Mouse (Mus musculus) kidney, postnatal 36 days (tissue): ENCODE measurements around the gene Pigz.
"Not testable (repeated sequence)": the region's sequence is repeated elsewhere in the genome, so short reads cannot be mapped to it uniquely, and the experiment has no call there.

Experiments used
- DNase-seq, 2 experiments: peaks; one replicate each; pipeline ENCODE4 v3.0.0; 2021 to 2022; ENCODE audit warnings: mixed read lengths in 2 of 2

Gene Pigz

DNA sequence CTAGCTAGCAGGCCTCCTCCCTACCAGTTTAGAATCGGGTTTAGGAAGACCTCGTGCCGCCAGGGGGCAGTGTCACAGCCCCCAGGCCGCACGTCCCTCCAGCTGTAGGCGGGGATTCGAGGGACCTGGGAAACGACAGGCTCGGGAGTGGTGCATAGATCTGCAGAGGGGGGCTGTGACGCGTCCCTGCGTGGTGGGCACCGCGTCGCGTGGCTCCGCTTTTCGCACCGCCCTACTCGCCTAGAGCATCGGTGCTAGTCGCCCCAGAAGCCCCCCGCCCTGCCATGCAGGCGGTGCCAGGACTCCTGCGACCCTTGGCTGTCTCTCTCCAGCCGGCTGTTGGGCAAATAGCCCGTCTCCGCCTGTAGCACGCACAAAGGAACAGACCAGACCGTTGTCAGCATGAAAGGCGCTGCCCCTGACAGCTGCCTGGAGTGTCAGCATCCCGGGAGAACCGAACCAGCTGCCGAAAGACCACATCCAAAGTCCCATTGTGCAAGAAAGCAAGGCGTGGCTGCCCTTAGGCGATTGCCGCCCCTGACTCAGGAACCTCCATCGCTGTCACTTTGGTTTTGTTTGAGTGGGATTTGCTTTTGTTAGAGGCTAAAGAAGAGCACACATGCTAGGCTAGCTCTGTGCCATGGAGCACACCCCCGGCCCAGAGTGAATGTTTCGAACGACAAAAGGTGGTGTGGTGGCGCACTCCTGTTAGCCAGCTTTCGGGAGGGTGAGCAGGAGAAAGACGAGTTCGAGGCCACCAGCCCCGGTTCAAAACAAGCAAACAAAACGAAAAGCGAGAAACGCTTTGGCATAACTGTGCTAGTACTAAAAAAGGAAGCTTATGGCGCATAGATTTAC is 582 bp upstream of the Pigz start:
- peak; percentile 82 to 88 for DNase-seq

DNA sequence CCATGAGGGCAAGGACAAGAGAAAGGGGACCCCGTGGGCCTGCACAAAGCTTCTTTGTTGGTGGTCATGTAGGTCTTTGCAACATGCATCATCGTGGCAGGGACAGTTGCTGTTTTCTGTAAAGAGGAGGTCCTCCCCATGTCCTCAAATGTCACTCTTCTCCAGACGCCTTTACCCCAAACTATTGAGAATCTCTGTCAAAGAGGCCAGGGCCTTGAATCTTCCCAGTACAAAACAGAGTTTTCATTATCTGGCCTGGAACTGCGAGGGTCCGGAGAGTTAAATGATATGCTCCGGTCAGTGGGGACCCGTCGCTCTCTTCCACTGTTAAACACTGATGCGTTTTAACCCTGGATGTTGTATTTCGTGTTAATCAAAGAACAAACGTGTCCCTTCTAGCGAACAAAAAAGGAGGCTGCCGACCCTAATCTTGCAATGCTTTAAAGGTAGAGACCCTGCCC is 929 bp downstream of the Pigz start:
- DNase-seq: no peak

DNA sequence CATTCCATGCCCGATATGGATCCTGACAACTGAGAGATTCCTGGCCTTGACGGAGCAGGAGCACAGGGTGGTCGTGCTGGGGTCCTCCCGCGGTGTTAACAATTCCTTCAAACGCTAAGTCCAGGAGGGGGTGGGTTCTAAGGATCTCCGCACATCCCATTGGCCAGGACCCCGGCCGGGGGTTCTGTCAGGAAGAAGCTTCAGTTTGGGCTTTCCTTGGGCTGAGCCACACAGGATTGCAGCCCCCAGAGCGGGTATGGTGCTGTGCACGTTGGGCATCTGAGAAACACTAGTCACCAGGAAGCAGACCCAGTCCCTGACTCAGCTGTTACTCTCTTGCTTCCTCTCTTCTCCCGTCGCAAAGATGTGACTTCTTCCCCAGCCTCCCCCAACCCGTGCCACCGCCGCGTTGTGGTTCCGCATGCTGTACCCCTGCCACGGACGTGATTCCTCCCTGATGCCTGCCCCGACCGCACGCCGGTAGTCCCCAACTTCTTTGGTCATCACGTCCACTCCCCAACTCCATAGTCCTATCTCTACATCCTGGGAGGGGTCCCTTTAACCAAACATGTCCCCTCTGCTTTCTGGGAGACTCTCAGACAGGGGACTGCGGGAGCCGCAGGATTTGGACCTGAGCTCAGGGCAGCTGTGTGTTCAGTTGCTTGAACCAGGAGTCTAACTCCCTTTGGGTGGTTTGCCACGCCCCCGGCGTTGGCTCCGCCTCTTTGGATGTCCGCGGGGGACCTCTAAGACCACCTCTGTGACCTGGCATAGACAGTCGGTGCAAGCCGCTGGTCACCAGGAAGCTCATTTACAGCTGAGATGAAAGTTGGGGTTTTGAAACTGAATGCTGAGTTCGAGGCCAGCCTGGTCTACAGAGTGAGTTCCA is 1.7 kb downstream of the Pigz start:
- no peak for DNase-seq

DNA sequence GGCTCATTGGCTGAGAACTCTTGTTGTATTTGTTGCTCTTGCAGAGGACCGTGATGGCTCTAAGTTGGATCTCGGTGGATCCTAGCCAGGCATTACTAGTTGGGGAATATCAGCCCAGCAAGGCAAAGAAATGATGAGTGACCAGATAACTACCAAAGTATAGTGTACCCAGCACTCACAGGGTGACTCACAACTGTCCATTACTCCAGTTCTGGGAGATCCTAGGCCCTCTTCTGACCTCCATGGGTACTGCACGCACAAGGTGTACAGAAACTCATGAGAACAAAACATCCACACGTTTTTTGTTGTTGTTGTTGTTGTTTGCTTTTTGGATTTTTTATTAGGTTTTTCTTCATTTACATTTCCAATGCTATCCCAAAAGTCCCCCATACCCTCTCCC is 2.9 kb downstream of the Pigz start:
- no peak for DNase-seq

DNA sequence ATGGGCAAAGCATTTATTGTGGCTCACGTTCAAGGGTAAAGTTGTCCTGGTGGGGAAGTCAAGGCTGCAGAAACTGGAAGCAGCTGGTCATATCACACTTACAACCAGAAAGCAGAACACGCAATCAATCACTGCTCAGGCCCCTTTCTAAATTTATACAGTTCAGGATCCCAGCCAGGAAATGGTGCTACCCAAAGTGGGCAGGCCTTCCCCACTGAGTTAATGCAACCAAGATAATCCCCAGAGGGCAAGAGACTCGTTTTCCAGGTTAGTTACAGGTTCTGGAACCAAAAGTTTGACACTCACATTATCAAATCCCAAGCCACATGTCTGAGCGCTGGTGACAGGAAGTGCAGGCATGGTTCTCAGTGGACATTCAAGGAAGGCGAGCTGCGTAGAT is 5.2 kb downstream of the Pigz start:
- no peak for DNase-seq

DNA sequence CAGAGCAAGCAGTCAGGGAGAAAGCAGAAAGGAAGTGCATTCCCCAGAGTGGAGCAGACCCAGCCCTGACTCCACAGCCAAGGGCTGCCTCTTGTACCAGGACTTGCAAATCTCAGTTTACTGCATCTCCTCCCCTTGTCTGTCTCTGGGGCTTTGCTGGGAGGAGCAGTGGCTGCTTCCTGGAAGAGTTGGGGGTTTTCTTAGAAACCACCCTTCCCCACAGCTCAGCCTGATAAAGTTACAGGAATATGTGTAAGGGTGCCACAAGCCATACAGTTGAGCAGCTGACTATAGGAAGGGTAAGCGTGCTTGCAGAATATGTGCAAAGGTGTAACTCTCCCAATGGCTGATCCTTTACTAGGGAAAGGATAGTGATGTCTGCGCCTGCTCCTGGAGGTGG is 6.9 kb downstream of the Pigz start:
- DNase-seq: no peak

DNA sequence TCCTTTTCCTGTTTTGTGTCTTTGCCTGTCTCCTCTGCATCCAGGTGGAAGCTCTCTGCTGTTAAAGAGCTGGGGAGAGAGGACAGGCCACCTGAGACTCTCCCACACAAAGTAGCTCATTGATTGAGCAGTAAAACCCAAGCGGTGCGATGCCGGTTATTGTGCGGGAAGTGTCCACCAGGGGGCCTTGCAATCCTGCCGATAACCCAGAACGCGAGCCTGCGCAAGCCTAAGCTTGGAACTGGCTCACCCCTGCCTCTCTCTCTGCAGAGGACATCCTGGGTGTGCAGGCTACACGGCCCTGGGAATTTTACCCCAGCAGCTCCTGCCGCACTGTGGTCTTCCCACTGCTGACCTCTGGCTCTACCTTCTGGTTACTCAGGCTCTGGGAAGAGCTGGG is 10.3 kb downstream of the Pigz start:
- DNase-seq: peak; percentile 72 to 92

DNA sequence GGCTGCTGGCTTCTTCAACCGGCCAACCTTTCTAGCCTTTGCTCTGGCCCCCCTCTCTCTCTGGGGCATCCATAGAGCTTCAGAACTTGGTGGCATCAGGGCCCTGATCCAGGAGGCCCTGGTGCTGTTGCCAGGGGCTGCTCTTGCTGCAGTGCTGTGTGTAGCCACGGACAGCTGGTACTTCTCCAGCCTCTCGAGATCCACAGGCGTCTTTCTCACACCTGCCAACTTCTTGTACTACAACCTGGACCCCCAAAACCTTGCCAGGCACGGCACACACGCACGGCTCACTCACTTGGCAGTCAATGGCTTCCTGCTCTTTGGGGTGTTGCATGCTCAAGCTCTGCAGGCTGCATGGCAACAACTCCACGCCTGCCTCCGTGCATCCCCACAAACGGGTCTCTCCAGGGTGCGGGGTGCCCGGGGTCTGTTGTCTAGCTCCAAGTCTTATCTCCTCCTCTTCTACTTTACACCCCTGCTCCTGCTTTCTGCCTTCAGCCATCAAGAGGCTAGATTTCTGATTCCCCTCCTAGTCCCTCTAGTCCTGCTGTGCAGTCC is 11.1 kb downstream of the Pigz start:
- no peak for DNase-seq

DNA sequence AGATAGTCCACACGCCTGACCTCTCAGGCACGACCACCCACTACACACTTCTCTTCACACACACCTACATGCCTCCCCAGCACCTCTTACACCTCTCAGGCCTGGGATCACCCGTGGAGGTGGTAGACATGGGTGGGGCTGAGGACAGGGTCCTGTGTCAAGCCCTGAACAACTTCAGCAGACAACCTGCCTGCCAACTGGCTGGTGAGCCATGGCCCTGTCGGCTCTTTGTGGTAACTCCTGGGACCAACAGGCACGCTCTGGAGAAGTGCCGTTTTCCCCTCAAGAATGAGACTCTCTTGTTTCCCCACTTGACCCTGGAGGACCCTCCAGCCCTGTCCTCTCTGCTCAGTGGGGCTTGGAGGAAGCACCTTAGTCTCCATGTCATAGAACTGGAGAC is 11.7 kb downstream of the Pigz start:
- no peak for DNase-seq

DNA sequence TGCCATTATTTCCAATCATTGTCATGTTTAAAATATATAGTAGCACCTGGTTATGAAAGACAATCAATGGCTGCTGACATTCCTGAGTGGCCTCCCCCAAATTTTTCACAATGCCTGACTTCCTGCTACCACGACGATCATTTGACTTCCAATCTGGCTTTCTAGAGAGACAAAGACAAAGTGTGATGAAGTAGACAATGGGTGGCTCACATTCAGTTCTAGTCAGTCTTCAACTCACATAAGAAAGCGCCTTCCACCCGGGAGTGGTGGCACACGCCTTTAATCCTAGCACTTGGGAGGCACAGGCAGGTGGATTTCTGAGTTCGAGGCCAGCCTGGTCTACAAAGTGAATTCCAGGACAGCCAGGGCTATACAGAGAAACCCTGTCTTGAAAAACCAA is 12.3 kb downstream of the Pigz start:
- not testable (repeated sequence) for DNase-seq

DNA sequence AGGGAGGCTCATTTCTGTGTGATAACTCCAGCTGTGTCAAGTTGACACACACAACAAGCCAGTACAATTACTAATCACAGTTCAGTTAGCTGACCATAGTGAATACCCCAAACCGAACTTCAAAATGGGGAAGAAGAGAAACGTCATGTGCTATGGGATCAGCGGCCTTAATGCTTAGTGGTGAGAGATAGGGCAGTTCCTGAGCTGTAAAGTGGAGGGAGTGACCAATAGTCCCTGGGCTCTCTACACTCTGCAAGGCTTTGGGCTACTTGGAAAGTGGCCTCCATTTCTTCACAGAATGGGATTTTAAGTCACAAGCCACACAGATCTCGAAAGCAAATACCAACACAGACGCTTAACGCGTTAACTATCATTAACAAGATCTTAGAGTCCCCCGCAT is 13.7 kb downstream of the Pigz start:
- DNase-seq: no peak

DNA sequence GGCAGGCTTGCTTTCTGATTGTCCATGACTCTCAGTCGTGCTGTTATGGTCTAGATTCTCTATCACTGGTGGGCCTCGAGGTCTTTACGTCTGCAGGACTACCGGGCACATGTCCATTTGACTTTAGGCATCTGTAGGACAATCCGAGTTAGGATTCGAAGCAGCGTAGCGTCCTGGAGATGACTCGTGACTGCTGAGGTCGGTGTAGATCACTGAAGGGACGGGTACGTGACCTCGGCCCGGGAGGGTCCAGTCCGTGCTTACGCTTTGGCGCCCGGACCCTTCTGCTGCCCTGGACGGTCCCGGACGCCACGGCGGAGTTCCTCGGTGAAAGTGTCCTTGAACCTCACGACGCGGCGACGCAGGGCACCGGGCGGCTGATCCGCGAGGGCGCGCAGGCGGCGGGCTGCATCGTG is 14.3 kb downstream of the Pigz start:
- no peak for DNase-seq

DNA sequence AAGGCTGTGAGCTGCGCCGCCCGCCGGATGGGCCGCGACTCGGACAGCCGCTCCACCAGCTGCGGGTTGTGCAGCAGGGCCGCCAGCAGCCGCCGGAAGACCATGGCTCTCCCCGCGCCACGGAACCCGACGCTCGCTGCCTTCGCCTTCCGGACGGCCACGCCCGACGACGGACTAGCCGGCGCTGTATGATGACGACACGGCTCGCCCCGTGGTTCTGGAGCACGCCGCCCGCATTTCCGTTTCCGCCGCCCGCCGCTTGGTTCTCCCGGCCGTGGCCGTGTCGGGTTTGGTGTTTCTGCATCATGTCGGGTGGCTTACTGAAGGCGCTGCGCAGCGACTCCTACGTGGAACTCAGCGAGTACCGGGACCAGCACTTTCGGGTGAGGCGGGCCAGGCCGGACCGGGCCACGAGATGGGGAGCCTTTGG is 14.7 kb downstream of the Pigz start, which contains the start of the genes 0610012G03Rik and Ncbp2:
Gene 0610012G03Rik, minus strand, starts transcription at position 150 of the 430 bp plus-strand sequence.
Gene Ncbp2, plus strand, starts transcription at position 169 of the 430 bp plus-strand sequence.
- peak; percentile 96 to 98 for DNase-seq

DNA sequence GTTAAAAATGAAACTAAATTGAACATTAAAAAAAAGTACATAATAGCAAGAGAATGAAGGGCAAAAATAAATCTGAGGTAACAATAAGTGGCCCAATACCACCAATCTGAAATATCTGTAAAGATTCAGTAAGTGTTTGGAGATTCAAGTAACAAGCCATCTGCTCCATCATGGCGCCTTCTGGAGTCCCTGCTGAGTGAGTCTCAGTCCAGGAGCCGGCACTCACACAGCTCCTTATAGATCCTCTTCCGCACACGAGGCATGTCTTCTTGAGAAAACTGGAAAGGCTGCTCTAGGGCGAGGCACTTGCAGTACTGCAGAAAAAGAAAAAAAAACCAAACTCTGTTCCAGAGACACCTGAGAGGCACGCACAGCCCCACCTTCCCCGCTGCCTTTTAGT is 29.6 kb downstream of the Pigz start:
- DNase-seq: no peak

DNA sequence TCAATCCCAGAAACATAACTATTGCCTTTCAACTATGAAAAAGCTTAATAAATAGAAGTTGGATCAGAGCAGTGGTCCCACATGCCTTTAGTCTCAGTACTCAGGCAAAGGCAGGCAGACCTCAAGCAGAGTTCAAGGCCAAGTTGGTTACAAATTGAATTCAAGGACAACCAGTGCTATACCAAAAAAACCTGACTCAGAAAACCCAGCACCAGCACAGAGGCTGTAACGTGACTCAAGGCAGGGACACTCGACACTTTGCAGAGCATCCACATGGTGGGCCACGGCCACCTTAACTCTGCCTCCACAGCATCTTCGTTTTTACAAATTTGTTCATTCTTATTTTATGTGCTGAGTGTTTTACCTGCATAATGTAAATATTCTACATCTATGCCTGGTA is 41.6 kb downstream of the Pigz start:
- no peak for DNase-seq

DNA sequence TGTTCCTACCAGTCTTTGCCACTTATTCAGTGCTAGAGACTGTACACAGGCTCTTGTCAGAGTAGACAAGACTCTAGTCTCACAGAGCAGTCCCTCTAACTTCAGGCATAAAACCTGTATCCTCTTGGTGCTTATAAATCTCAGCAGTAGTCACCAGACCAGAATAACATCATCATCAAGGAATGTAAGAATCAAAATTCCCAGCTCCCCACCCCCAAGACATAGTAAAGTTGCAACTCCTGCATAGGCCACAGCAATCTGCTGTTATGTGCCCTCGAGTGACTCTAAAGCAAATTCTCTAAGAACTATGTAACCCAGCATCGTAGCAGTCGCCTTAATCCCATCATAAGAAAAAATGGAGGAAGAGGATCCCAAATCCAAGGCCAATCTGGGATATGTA is 45.9 kb downstream of the Pigz start:
- DNase-seq: no peak

DNA sequence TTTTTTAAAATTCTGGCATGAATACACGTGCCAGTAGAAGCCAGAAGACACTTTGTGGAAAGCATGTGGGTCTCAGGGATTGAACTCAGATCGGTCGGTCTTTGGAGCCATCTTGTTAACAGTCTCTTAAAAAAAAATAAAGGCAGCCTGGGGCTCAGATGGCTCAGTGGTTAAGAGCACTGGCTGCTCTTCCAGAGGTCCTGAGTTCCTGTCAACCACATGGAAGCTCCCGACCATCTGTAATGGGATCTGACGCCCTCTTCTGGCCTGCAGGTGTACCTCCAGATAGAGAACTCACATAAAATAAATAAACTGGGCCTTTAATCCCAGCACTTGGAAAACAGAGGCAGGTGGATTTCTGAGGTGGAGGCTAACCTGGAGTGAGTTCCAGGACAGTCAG is 47.3 kb downstream of the Pigz start:
- peak in 1 of 2 experiments; percentile 10 for DNase-seq

DNA sequence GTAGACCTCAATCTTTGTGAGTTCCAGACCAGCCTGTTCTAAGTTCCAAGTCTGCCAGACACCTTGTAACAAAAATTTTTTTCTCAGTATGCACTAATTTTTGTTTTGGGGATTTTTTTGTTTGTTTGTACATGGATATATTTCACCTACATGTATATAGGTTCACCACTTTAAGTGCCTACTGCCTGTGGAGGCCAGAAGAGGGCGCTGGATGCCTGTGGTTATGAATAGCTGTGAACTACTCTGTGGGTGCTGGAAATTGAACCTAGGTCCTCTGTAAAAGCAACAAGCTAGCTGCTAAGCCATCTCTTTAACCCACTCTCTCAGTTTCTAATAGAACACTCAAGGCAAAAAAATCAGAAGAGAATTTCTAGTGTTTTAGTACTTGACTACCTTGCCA is 58.4 kb downstream of the Pigz start:
- peak in 1 of 2 experiments; percentile 19 for DNase-seq

DNA sequence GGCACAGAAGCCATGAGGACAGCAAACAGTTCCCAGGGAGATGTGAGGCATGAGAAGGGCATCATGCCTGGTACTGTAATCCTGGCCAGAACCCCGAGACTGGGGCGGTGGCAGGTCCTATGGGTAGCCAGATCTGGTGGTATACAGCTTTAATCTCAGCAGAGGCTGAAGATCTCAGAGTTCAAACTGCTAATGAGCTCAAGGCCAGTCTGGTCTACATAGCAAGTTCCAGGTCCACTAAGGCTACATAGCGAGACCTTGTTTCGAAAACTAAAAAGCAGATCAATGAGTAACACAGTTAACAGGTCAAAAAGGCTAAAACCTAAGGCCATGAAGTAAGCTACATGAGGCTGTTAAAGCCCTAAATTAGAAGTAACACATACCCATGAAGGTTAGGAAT is 59.5 kb downstream of the Pigz start:
- peak; percentile 8 to 11 for DNase-seq

DNA sequence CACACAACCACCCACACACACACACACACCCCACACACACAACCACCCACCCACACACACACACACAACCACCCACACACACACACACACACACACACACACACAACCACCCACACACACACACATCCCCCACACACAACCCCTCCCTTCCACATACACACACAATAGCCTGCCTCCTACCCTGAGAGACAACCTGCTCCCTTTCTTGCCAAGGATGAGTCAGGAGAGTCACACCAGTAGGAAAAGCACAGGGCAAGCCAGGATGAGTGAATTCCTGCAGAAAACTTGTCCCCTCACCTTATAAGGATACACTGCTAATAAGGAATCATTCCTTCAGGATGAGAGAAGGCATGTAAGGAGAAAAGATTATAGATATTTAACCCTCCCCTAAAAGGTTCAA is 60.3 kb downstream of the Pigz start:
- no peak for DNase-seq
